Mouse (Mus musculus) G1E (cell line): ENCODE results near the gene Rab21. TPM values are rescaled to one million over a fixed set of nuclear protein-coding genes. Genes with fewer than 3 reads are reported as not detected.

Experiments
- ATAC-seq: 2 replicates; pipeline ENCODE4 v1.8.0; 2016; ENCODE audit warnings: mild to moderate bottlenecking; ENCODE audit not compliant: insufficient number of reproducible peaks, poor library complexity, low FRiP score, severe bottlenecking; ENCODE audit errors: extremely low read depth
- DNase-seq: peaks from one replicate; pipeline ENCODE4 v3.0.0; 2012; ENCODE audit warnings: low spot score
- H3K27me3 ChIP-seq: 2 replicates; pipeline ENCODE4 v1.6.1; 2012; ENCODE audit warnings: mild to moderate bottlenecking, low read length, inconsistent platforms; ENCODE audit not compliant: insufficient read depth
- H3K36me3 ChIP-seq: replicated peaks from 2 replicates; pipeline ENCODE3; 2012; ENCODE audit warnings: mild to moderate bottlenecking, inconsistent platforms
- H3K4me1 ChIP-seq: 2 replicates; pipeline ENCODE4 v1.6.1; 2012; ENCODE audit warnings: low read depth, low read length, inconsistent platforms, mixed read lengths; ENCODE audit not compliant: insufficient read depth
- H3K4me3 ChIP-seq: 2 replicates; pipeline ENCODE4 v1.5.1; 2012; ENCODE audit warnings: low read depth, mild to moderate bottlenecking, inconsistent platforms, low read length, moderate library complexity, mixed read lengths
- H3K9me3 ChIP-seq: replicated peaks from 2 replicates; pipeline ENCODE4 v1.6.1; 2012; ENCODE audit warnings: inconsistent platforms
- CTCF ChIP-seq: IDR thresholded peaks from 2 replicates; pipeline ENCODE4 v1.5.1; 2012; ENCODE audit warnings: low read depth, low read length, inconsistent platforms, mixed read lengths
- GATA1 ChIP-seq: IDR thresholded peaks from 2 replicates; pipeline ENCODE4 v1.6.1; 2012; ENCODE audit warnings: borderline replicate concordance, low read length, inconsistent platforms, mixed read lengths
- GATA2 ChIP-seq: IDR thresholded peaks from 2 replicates; pipeline ENCODE4 v1.6.1; 2012; ENCODE audit warnings: low read depth, low read length, inconsistent platforms, borderline replicate concordance
- POLR2AphosphoS5 ChIP-seq: IDR thresholded peaks from 2 replicates; pipeline ENCODE4 v1.6.1; 2012; ENCODE audit warnings: low read depth, low read length, inconsistent platforms; ENCODE audit not compliant: insufficient replicate concordance
- TAL1 ChIP-seq: conservative IDR thresholded peaks from 2 replicates; pipeline ENCODE4 v1.6.1; 2012; ENCODE audit warnings: low read depth, low read length, inconsistent platforms, mixed read lengths
- polyA plus RNA-seq: library from polyadenylated mRNA; stranded (reverse); fragments of >175 nt; gene quantifications from 2 replicates; pipeline ENCODE4 v1.2.3, GENCODE M21; 2012
- total RNA-seq, 2 experiments: library from RNA; stranded (forward) in 1 of 2; stranded (reverse) in 1 of 2; fragments of 200-1000 nt in 1 of 2; fragments of >200 nt in 1 of 2; fragmentation: Nextera tagmentation in 1 of 2; gene quantifications; 2 replicates each; pipeline ENCODE4 v1.2.3; 2014 to 2017

The Rab21 gene
- total and polyA plus RNA-seq, 3 experiments, result 23.5 to 71.5 (median 43.1) TPM

DNA sequence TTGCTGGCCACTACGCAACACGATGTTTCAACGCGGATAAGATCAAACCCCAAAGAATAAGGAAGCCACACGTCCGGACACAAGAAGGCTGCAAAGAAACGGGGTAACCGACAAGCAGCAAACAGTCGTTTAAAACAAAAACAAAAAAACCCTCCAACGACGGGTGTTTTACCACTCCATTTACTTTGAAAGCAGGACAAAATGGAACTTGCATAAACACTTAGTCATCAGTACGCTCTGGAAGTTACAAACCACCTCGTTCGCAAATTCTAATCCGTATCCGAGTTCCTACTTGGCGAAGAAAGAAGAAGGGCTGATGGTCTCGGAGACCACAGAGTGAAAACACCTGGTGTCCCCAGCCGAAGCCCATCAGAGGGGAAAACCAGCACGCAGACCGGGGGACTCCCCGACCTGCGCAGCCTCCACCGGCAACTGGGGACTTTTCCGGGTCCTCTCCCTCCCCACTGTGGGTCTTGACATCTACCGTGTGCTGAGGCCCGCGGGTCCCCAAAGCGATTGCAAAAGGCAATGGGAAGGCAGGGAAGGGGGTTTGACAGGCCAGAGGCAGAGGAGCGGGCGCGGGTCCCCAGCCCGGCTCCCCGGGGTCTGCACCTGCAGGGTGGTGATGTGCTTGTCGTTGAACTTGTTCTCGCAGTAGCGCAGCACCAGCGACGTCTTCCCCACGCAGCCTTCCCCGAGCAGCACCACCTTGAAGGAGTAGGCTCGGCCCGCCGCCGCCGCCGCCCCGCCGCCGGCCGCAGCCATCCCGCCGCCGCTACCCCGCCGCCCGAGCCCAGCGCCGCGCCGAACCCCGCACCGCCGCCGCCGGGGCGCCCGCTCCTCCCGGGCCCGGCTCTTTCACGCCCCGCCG, 577 bp downstream of the Rab21 start:
- Histone ChIP-seq H3K4me3 (peak overlapping the region; percentile 93), H3K4me1 (peaks cover 49% of the 10 kb centered on the region), H3K9me3 (no peaks in the 10 kb centered on the region), H3K27me3 (no peaks in the 10 kb centered on the region), H3K36me3 (peaks cover 36% of the 10 kb centered on the region)
- no peak for ATAC-seq
- peak; percentile 36 for DNase-seq
- TF ChIP-seq POLR2AphosphoS5, result no peak
- TF ChIP-seq GATA1, result no peak
- TF ChIP-seq GATA2, result no peak
- TF ChIP-seq CTCF, result no peak
- no peak for TF ChIP-seq TAL1

DNA sequence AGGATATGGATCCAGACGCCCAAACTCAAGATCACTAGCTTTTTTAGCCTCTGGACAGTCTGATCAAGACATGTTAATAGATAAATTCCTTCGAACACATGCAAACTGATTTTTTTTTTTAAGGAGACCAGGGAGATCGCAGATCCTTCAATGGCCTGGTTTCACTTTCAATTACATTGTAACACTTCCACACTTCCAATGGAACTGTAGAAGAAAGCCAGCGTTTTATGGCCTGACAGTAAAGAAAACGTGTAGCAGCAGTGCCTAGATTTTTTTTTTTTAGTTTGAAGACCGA, 1.2 kb downstream of the Rab21 start:
- Histone ChIP-seq H3K4me1 (peaks cover 47% of the 10 kb centered on the region), H3K9me3 (no peaks in the 10 kb centered on the region), H3K36me3 (peaks cover 42% of the 10 kb centered on the region), H3K4me3 (peak overlapping the region; percentile 93), H3K27me3 (no peaks in the 10 kb centered on the region)
- no peak for DNase-seq
- ATAC-seq, result no peak
- no peak for TF ChIP-seq GATA2
- no peak for TF ChIP-seq CTCF
- no peak for TF ChIP-seq TAL1
- TF ChIP-seq GATA1, result no peak
- TF ChIP-seq POLR2AphosphoS5, result no peak

DNA sequence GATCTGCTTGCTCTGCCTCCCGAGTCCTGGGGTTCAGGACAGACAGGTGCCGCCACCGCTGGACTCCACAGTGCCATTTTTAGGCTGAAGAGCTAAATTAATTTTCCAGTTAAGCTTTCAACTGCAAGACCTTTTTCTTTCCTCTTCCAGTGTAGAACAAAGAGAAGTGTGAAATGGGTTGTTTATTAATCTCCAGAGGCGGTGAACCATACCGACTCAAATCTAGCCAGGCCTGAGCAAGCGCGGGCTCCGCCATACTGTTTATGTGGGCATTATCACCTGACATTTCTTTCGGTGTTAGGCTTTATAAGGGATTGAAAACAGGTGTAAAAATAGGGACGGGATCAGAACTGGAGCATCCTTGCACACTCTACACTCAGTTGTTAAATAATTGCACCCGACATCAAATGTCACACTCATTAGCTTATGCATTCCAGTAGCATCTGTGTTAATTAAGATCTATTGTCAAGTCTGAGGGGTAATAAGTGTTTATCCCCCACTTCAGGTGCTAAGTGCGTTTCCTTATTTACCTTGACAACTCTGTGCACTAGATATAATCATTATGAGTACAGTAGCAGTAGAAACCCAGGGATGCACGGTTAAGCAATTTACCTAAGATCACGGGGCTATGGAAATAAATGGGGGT, 1.6 kb downstream of the Rab21 start:
- TF ChIP-seq CTCF (no peak), POLR2AphosphoS5 (no peak), GATA2 (no peak), TAL1 (no peak), GATA1 (no peak)
- ATAC-seq (no peak), DNase-seq (no peak)
- H3K4me1 ChIP-seq, result peaks cover 48% of the 10 kb centered on the region
- no peaks in the 10 kb centered on the region for H3K27me3 ChIP-seq
- no peaks in the 10 kb centered on the region for H3K9me3 ChIP-seq
- H3K36me3 ChIP-seq, result peaks cover 46% of the 10 kb centered on the region
- H3K4me3 ChIP-seq, result peak overlapping the region; percentile 93

DNA sequence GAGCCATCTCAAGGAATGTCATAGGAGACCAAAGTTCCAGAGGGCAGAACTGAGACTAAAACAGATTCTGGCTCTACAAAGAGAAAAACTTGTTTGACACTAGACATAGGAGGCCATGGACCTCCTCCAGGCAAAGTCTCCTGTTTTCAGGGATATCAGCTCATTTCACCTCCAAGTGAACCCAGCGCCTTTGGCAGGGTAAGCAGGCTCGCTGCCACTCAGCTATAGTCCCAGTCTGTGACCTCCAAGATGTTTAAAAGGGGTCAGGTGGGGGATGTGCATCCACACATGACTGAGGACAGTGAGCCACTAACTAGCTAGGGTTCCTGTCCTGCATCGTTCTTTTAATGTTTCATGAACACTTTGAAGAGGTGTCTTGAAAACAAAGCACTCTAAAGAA, 2.7 kb downstream of the Rab21 start:
- TF ChIP-seq GATA2 (no peak), POLR2AphosphoS5 (no peak), GATA1 (no peak), TAL1 (no peak), CTCF (no peak)
- no peaks in the 10 kb centered on the region for H3K27me3 ChIP-seq
- H3K36me3 ChIP-seq, result peaks cover 54% of the 10 kb centered on the region
- DNase-seq (no peak), ATAC-seq (no peak)
- H3K4me3 ChIP-seq, result no peak overlapping the region
- H3K9me3 ChIP-seq, result no peaks in the 10 kb centered on the region
- peaks cover 53% of the 10 kb centered on the region for H3K4me1 ChIP-seq

DNA sequence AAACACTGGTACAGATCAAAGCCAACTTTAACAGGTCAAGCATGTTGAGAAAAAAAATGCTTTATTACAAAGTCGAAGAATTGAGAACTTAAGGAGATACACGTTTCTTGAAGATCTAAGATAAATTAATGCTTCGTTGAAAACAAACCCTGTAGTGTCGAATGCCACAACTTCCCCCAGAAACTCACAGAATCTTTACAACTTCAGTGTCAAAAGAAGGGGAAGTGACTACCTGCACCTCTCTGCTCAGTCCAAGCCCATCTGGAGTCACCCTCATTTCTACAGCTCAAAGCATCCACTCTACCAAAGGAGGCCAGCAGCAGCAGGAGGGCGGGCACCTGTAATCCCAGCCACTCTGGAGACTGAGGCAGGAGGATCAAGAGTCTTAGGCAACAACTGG, 3.2 kb downstream of the Rab21 start:
- Histone ChIP-seq H3K4me3 (no peak overlapping the region), H3K36me3 (peaks cover 59% of the 10 kb centered on the region), H3K9me3 (no peaks in the 10 kb centered on the region), H3K27me3 (no peaks in the 10 kb centered on the region), H3K4me1 (peaks cover 53% of the 10 kb centered on the region)
- ATAC-seq (no peak), DNase-seq (peak; percentile 41)
- TF ChIP-seq CTCF (no peak), POLR2AphosphoS5 (no peak), GATA1 (no peak), GATA2 (no peak), TAL1 (no peak)

DNA sequence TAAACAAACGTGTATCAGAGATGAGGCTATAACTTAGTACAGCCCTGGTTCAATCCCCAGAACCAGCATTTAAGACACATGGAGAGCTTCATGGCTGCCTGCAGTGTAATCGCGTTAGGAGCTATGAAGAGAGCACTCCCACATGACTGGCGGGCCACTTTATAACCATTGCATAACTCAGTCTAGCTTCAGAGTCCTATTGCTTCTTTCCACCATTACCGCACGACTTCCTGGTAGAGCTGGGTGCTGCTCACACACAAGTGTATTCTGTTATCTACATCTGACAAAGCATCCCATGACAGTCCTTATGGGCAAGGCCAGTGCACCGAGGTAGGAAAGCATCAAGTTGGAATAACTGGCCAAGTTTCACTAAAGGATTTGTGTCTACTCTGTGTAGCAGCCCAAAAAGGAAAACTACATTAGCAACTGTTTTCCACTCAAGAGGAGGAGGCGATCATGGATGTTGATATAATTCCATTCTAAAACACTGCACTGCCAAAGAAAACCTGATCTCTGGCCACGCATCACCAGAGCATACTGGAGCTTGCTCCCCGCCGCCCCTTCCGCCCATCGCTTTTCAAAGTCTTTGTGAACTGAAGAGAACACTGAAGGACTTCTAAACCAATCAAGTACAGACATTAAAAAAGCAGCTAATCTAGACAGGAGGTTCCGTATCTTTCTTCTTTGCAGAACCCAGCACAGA, 4.0 kb downstream of the Rab21 start:
- ATAC-seq, result peak; percentile 22; the same call in 1 of the 2 replicates
- DNase-seq, result no peak
- Histone ChIP-seq H3K4me3 (no peak overlapping the region), H3K36me3 (peaks cover 61% of the 10 kb centered on the region), H3K9me3 (no peaks in the 10 kb centered on the region), H3K4me1 (peaks cover 53% of the 10 kb centered on the region), H3K27me3 (no peaks in the 10 kb centered on the region)
- TF ChIP-seq POLR2AphosphoS5 (no peak), TAL1 (no peak), GATA2 (no peak), CTCF (no peak), GATA1 (no peak)
